Mouse (Mus musculus) MN1 (cell line): ENCODE measurements around the gene Ubxn11.

Source experiments
- DNase-seq: peaks from one replicate; pipeline ENCODE4 v3.0.0-alpha.2; 2016; ENCODE audit warnings: low spot score

The Ubxn11 gene

GRCm38 (mm10) chr4:134090521-134091224, 11.7 kb upstream of the Ubxn11 start:
- DNase-seq, result no peak

GRCm38 (mm10) chr4:134091225-134091529, 11.2 kb upstream of the Ubxn11 start:
- DNase-seq, result no peak

GRCm38 (mm10) chr4:134092382-134093288, 9.7 kb upstream of the Ubxn11 start:
- DNase-seq, result peak; percentile 82

GRCm38 (mm10) chr4:134094004-134094564, 8.3 kb upstream of the Ubxn11 start:
- no peak for DNase-seq

- DNase-seq, result no peak
These were observed 7.3 kb upstream of the Ubxn11 start, which contains the start of gene Cd52 for GRCm38 (mm10) chr4:134094923-134095547. TSS of gene Cd52 (minus strand) at chr4:134095082.

GRCm38 (mm10) chr4:134096120-134096519, 6.2 kb upstream of the Ubxn11 start:
- no peak for DNase-seq

- DNase-seq, result no peak
These were observed 5.3 kb upstream of the Ubxn11 start for GRCm38 (mm10) chr4:134097015-134097608.

GRCm38 (mm10) chr4:134098628-134099027, 3.7 kb upstream of the Ubxn11 start:
- no peak for DNase-seq

GRCm38 (mm10) chr4:134100245-134100644, 2.1 kb upstream of the Ubxn11 start:
- DNase-seq, result no peak

GRCm38 (mm10) chr4:134102742-134103119, 361 bp downstream of the Ubxn11 start:
- DNase-seq, result no peak

GRCm38 (mm10) chr4:134106105-134106504, 3.7 kb downstream of the Ubxn11 start:
- no peak for DNase-seq

GRCm38 (mm10) chr4:134107730-134108129, 5.4 kb downstream of the Ubxn11 start:
- no peak for DNase-seq

- DNase-seq, result no peak
These were observed 5.8 kb downstream of the Ubxn11 start for GRCm38 (mm10) chr4:134108196-134108595.

GRCm38 (mm10) chr4:134110653-134111052, 8.3 kb downstream of the Ubxn11 start:
- no peak for DNase-seq

GRCm38 (mm10) chr4:134112403-134112802, 10.0 kb downstream of the Ubxn11 start:
- DNase-seq, result no peak

- peak; percentile 84 for DNase-seq
These were observed 11.1 kb downstream of the Ubxn11 start for GRCm38 (mm10) chr4:134113356-134113994.

GRCm38 (mm10) chr4:134114038-134114437, 11.7 kb downstream of the Ubxn11 start:
- DNase-seq, result no peak

GRCm38 (mm10) chr4:134115215-134116144, 13.1 kb downstream of the Ubxn11 start:
- no peak for DNase-seq

- DNase-seq, result no peak
These were observed 14.1 kb downstream of the Ubxn11 start for GRCm38 (mm10) chr4:134116501-134116900.

GRCm38 (mm10) chr4:134117012-134117411, 14.6 kb downstream of the Ubxn11 start:
- no peak for DNase-seq
